Mouse (Mus musculus) MEL (cell line): ENCODE measurements around the gene Zfand6. TPM values are rescaled to one million over a fixed set of nuclear protein-coding genes. Genes with fewer than 3 reads are reported as not detected.
A peak's percentile ranks its signal among the peaks of the same experiment; 100 is the strongest.

Experiments used
- DNase-seq: peaks from one replicate; pipeline ENCODE4 v3.0.0; 2011; ENCODE audit warnings: low read depth, low spot score
- H3K27ac ChIP-seq: 2 replicates; pipeline ENCODE4 v1.5.1; 2012; ENCODE audit warnings: low read depth, mild to moderate bottlenecking, control low read depth, low read length, moderate library complexity; ENCODE audit not compliant: control insufficient read depth
- H3K27me3 ChIP-seq, 2 experiments: fragments of 150-350 bp in 1 of 2; sonication (generic) in 1 of 2; 2 replicates each; pipeline ENCODE4 v1.6.1; 2012; ENCODE audit warnings: low read length in 2 of 2, mild to moderate bottlenecking in 2 of 2, improper control_type of control experiment in 1 of 2, moderate library complexity in 1 of 2; ENCODE audit not compliant: insufficient read depth in 2 of 2, control insufficient read depth in 1 of 2
- H3K36me3 ChIP-seq, 2 experiments: 2 replicates each; pipeline ENCODE4 v1.6.1; 2012 to 2014; ENCODE audit warnings: low read length in 2 of 2, improper control_type of control experiment in 1 of 2, inconsistent platforms in 1 of 2, mild to moderate bottlenecking in 1 of 2; ENCODE audit not compliant: insufficient read depth in 2 of 2, control insufficient read depth in 1 of 2
- H3K4me1 ChIP-seq, 2 experiments: fragments of 150-350 bp in 1 of 2; sonication (generic) in 1 of 2; 2 replicates each; pipeline ENCODE4 v1.6.1; 2012; ENCODE audit warnings: low read length in 2 of 2, improper control_type of control experiment in 1 of 2, mild to moderate bottlenecking in 1 of 2; ENCODE audit not compliant: insufficient read depth in 2 of 2, control insufficient read depth in 1 of 2
- H3K4me3 ChIP-seq, 2 experiments: fragments of 150-350 bp in 1 of 2; sonication (generic) in 1 of 2; 2 replicates each; pipeline ENCODE4 v1.5.1; 2012; ENCODE audit warnings: low read depth in 2 of 2, low read length in 2 of 2, mild to moderate bottlenecking in 2 of 2, moderate library complexity in 2 of 2, control low read depth in 1 of 2, improper control_type of control experiment in 1 of 2; ENCODE audit not compliant: control insufficient read depth in 1 of 2, insufficient read depth in 1 of 2
- H3K79me2 ChIP-seq: 2 replicates; pipeline ENCODE4 v1.6.1; 2012; ENCODE audit warnings: mild to moderate bottlenecking, low read length, moderate library complexity; ENCODE audit not compliant: control insufficient read depth, poor library complexity, insufficient read depth
- H3K9ac ChIP-seq: 2 replicates; pipeline ENCODE4 v1.6.1; 2012; ENCODE audit warnings: low read depth, mild to moderate bottlenecking, control low read depth, low read length, moderate library complexity; ENCODE audit not compliant: control insufficient read depth, poor library complexity, severe bottlenecking
- H3K9me3 ChIP-seq: fragments of 150-350 bp; sonication (generic); replicated peaks from 2 replicates; pipeline ENCODE4 v1.6.1; 2012; ENCODE audit warnings: mild to moderate bottlenecking, low read length, improper control_type of control experiment, moderate library complexity; ENCODE audit not compliant: insufficient read depth
- BHLHE40 ChIP-seq: IDR thresholded peaks from 2 replicates; pipeline ENCODE4 v1.6.1; 2012; ENCODE audit warnings: low read depth, mild to moderate bottlenecking, inconsistent platforms, low read length, improper control_type of control experiment, borderline replicate concordance
- CHD1 ChIP-seq: IDR thresholded peaks from 2 replicates; pipeline ENCODE4 v1.6.1; 2012; ENCODE audit warnings: low read depth, mild to moderate bottlenecking, inconsistent platforms, low read length, improper control_type of control experiment
- E2F4 ChIP-seq: IDR thresholded peaks from 2 replicates; pipeline ENCODE4 v1.6.1; 2011; ENCODE audit warnings: low read depth, low read length, improper control_type of control experiment, borderline replicate concordance
- ETS1 ChIP-seq: IDR thresholded peaks from 2 replicates; pipeline ENCODE4 v1.6.1; 2012; ENCODE audit warnings: low read depth, mild to moderate bottlenecking, inconsistent platforms, low read length, improper control_type of control experiment, moderate library complexity
- GABPA ChIP-seq: IDR thresholded peaks from 2 replicates; pipeline ENCODE4 v1.6.1; 2012; ENCODE audit warnings: low read depth, mild to moderate bottlenecking, inconsistent platforms, low read length, improper control_type of control experiment, moderate library complexity
- HCFC1 ChIP-seq: IDR thresholded peaks from 2 replicates; pipeline ENCODE4 v1.6.1; 2012; ENCODE audit warnings: low read depth, mild to moderate bottlenecking, inconsistent platforms, low read length, improper control_type of control experiment, moderate library complexity
- JUND ChIP-seq: IDR thresholded peaks from 2 replicates; pipeline ENCODE4 v1.6.1; 2011; ENCODE audit warnings: low read depth, mild to moderate bottlenecking, improper control_type of control experiment, low read length
- MAFK ChIP-seq: IDR thresholded peaks from 2 replicates; pipeline ENCODE4 v1.6.1; 2011; ENCODE audit warnings: low read depth, mild to moderate bottlenecking, low read length, improper control_type of control experiment, borderline replicate concordance
- MAZ ChIP-seq: IDR thresholded peaks from 2 replicates; pipeline ENCODE4 v1.6.1; 2012; ENCODE audit warnings: low read depth, mild to moderate bottlenecking, inconsistent platforms, low read length, improper control_type of control experiment
- MEF2A ChIP-seq: IDR thresholded peaks from 2 replicates; pipeline ENCODE4 v1.6.1; 2014; ENCODE audit warnings: low read depth, mild to moderate bottlenecking, inconsistent platforms, low read length, improper control_type of control experiment; ENCODE audit not compliant: poor library complexity, insufficient replicate concordance, severe bottlenecking; ENCODE audit errors: extremely low read depth
- MXI1 ChIP-seq: IDR thresholded peaks from 2 replicates; pipeline ENCODE4 v1.6.1; 2011; ENCODE audit warnings: mild to moderate bottlenecking, low read depth, low read length, improper control_type of control experiment
- MYB ChIP-seq: IDR thresholded peaks from 2 replicates; pipeline ENCODE4 v1.6.1; 2011; ENCODE audit warnings: mild to moderate bottlenecking, low read depth, low read length, improper control_type of control experiment
- NRF1 ChIP-seq: IDR thresholded peaks from 2 replicates; pipeline ENCODE4 v1.6.1; 2014; ENCODE audit warnings: low read depth, mild to moderate bottlenecking, inconsistent platforms, low read length, improper control_type of control experiment, moderate library complexity; ENCODE audit not compliant: poor library complexity, insufficient read depth, severe bottlenecking
- POLR2A ChIP-seq, 2 experiments: IDR thresholded peaks; 2 replicates each; pipeline ENCODE4 v1.6.1; 2011 to 2012; ENCODE audit warnings: low read length in 2 of 2, mild to moderate bottlenecking in 2 of 2, control low read depth in 1 of 2, improper control_type of control experiment in 1 of 2, low read depth in 1 of 2, moderate library complexity in 1 of 2; ENCODE audit not compliant: control insufficient read depth in 1 of 2, insufficient read depth in 1 of 2, poor library complexity in 1 of 2
- POLR2AphosphoS5 ChIP-seq: IDR thresholded peaks from 2 replicates; pipeline ENCODE4 v1.6.1; 2012; ENCODE audit warnings: low read depth, borderline replicate concordance, mild to moderate bottlenecking, inconsistent platforms, low read length, moderate library complexity, mixed read lengths
- RAD21 ChIP-seq: IDR thresholded peaks from 2 replicates; pipeline ENCODE4 v1.6.1; 2011; ENCODE audit warnings: mild to moderate bottlenecking, low read depth, low read length, improper control_type of control experiment
- SIN3A ChIP-seq: IDR thresholded peaks from 2 replicates; pipeline ENCODE4 v1.6.1; 2012; ENCODE audit warnings: low read length, improper control_type of control experiment, inconsistent platforms
- SMC3 ChIP-seq: IDR thresholded peaks from 2 replicates; pipeline ENCODE4 v1.6.1; 2011; ENCODE audit warnings: low read depth, low read length, improper control_type of control experiment
- TBP ChIP-seq: IDR thresholded peaks from 2 replicates; pipeline ENCODE4 v1.8.0; 2011; ENCODE audit warnings: low read depth, low read length, improper control_type of control experiment
- UBTF ChIP-seq: IDR thresholded peaks from 2 replicates; pipeline ENCODE4 v1.6.1; 2012; ENCODE audit warnings: low read depth, mild to moderate bottlenecking, inconsistent platforms, low read length, improper control_type of control experiment, moderate library complexity, borderline replicate concordance; ENCODE audit not compliant: insufficient read depth
- ZKSCAN1 ChIP-seq: IDR thresholded peaks from 2 replicates; pipeline ENCODE4 v1.6.1; 2012; ENCODE audit warnings: low read depth, mild to moderate bottlenecking, inconsistent platforms, low read length, improper control_type of control experiment, moderate library complexity
- ZMIZ1 ChIP-seq: IDR thresholded peaks from 2 replicates; pipeline ENCODE4 v1.6.1; 2012; ENCODE audit warnings: low read depth, mild to moderate bottlenecking, inconsistent platforms, low read length, improper control_type of control experiment, moderate library complexity
- ZNF384 ChIP-seq: IDR thresholded peaks from 2 replicates; pipeline ENCODE4 v1.6.1; 2012; ENCODE audit warnings: low read depth, mild to moderate bottlenecking, inconsistent platforms, low read length, improper control_type of control experiment
- polyA plus RNA-seq, 2 experiments: library from polyadenylated mRNA; stranded (reverse) in 1 of 2; unstranded in 1 of 2; fragments of >175 nt in 1 of 2; fragments of >200 nt in 1 of 2; gene quantifications; 2 replicates each; pipeline versions ENCODE4 v1.2.1 to v1.2.4; 2012; ENCODE audit warnings: low replicate concordance in 2 of 2, low read depth in 1 of 2; ENCODE audit not compliant: insufficient read length in 2 of 2, insufficient read depth in 1 of 2, missing spikeins in 1 of 2
- total RNA-seq: library from RNA; depleted of rRNA; stranded (reverse); fragments of 300-350 nt; gene quantifications from 2 replicates; pipeline ENCODE4 v1.2.3, GENCODE M21; 2012

Zfand6 gene
- total and polyA plus RNA-seq, 3 experiments = 20.3 to 315 (median 39.9) TPM

- peaks cover 2 to 24% of the 10 kb centered on the region in 2 experiments; a peak in 2 of 4 replicates for H3K36me3 ChIP-seq
- no peak overlapping the region for H3K4me3 ChIP-seq
- H3K9ac ChIP-seq = no peak overlapping the region
- H3K27me3 ChIP-seq = no peaks in the 10 kb centered on the region
- no peak overlapping the region for H3K27ac ChIP-seq
- peak; percentile 56 for DNase-seq
- no peak for TF ChIP-seq TBP
- TF ChIP-seq UBTF = no peak
- TF ChIP-seq SMC3 = no peak
- peak; percentile 63 for TF ChIP-seq ZNF384
- TF ChIP-seq SIN3A = no peak
- no peak for TF ChIP-seq NRF1
- no peak for TF ChIP-seq MEF2A
- TF ChIP-seq ZKSCAN1 = no peak
- H3K9me3 ChIP-seq = no peaks in the 10 kb centered on the region
- H3K79me2 ChIP-seq = no peaks in the 10 kb centered on the region
- H3K4me1 ChIP-seq = peaks cover 4 to 5% of the 10 kb centered on the region in 2 experiments
These were observed 78.2 kb downstream of the Zfand6 start for GRCm38 (mm10) chr7:84611609-84612008.

DNA sequence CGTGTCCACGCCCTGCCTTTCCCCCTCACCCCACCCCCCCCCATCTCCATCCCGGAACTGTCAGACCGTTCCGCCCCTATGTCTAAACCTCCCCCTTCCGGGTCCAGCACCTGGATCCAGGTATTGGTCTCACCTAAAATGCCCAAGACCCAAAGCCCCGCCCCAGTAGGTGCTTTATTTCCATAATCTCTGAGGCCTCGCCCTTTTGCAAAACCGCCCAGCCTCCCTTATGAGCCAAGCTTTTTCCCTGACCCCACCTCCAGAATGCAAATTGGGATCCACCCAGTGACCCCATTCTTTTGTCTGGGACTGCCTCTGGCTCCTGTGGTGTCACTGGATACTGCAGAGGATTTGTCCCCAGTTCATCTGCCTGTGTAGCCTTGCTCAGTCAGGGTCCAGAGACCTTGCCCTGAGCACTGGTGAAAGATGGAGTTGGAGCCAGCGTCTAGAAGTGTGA lies 83.4 kb downstream of the Zfand6 start, which contains the start of gene Fah:
Gene Fah (minus strand): TSS at position 430 of the 457 bp plus-strand sequence.
- H3K9ac ChIP-seq = no peak within 1 kb of the TSS
- TF ChIP-seq GABPA = no peak
- TF ChIP-seq POLR2AphosphoS5 = no peak
- no peak for TF ChIP-seq ETS1
- TF ChIP-seq E2F4 = no peak
- no peak for TF ChIP-seq MAZ
- TF ChIP-seq BHLHE40 = no peak
- TF ChIP-seq ZMIZ1 = no peak
- no peak for TF ChIP-seq HCFC1
- TF ChIP-seq RAD21 = no peak
- no peak for TF ChIP-seq CHD1
- TF ChIP-seq MXI1 = no peak
- TF ChIP-seq JUND = no peak
- no peak for TF ChIP-seq SMC3
- no peak for TF ChIP-seq POLR2A (IDR thresholded peaks at IDR 0.05; ENCODE audit: control insufficient read depth in 1 of 2, insufficient read depth in 1 of 2, low read depth in 1 of 2, low read length in 2 of 2, poor library complexity in 1 of 2)
- TF ChIP-seq ZNF384 = no peak
- no peak for TF ChIP-seq MYB
- TF ChIP-seq MAFK = no peak
- TF ChIP-seq UBTF = no peak
- H3K4me3 ChIP-seq = no peak within 1 kb of the TSS
- no peak for DNase-seq
- peaks cover 0 to under 1% of the 10 kb centered on the region in 2 experiments; a peak in 2 of 4 replicates for H3K36me3 ChIP-seq
- H3K27ac ChIP-seq = no peak within 1 kb of the TSS
- H3K9me3 ChIP-seq = no peaks in the 10 kb centered on the region
- H3K27me3 ChIP-seq = no peaks in the 10 kb centered on the region
- H3K79me2 ChIP-seq = no peaks in the 10 kb centered on the region
- H3K4me1 ChIP-seq = peaks cover 0 to 1% of the 10 kb centered on the region in 2 experiments; a peak in 1 of 4 replicates
